Mouse (Mus musculus) stomach, postnatal 0 days (tissue): ENCODE measurements around the gene Dnaja3.

Experiments
- CTCF ChIP-seq: IDR thresholded peaks from 2 replicates; pipeline ENCODE4 v1.5.1; 2016; ENCODE audit warnings: antibody characterized with exemption, low read depth, mild to moderate bottlenecking, moderate library complexity
- EP300 ChIP-seq: optimal IDR thresholded peaks from 2 replicates; pipeline ENCODE3; 2016; ENCODE audit warnings: antibody characterized with exemption

DNA sequence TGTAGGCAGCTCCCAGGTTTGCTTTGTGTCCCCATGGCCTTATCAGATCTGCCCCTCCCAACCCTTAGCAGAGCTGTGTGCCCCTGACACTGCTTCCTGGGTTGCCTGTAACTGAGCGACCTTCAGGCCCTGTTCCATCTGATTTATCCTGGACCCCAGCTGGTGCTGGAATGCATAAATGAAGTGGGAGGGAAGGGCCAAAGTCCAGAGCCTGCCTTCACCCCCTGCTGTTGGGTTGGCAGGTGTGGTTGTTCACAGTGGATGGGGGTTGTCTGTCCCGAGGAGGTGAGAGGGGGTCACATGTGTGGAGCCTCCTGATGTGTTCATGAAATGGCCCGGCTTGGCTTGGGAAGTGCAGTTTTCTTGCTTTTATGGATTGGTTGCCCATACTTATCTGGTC is 37.6 kb upstream of the Dnaja3 start:
- TF ChIP-seq CTCF, result no peak; the same call in 1 of the 2 replicates
- TF ChIP-seq EP300, result no peak
